In the genomic region with DNA sequence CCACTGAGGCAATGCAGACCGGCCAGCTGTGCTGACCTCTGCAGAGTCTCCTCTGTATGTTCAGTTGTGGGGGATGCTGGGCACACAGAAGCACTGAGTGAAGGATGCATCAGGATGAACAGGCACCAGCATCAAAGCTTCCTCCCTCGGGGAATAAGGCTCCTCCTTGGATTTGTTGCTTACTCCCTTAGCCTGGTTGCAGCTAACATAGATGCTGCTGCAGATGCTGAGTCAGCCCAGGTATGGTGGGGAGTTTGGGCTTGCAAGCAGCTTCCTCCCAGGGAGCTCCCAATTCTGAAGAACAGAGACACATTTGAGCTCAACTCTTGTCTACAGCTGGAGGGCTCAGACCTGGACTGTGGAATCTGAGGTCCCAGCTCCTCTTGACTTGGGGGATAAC, we compare ENCODE assay signal across 19 mouse cellular contexts.
DNase-seq lines count a peak whose midpoint lies in the region; ATAC-seq and TF ChIP-seq lines count a peak whose summit lies in the region.
"Had no signal": no experiment of that assay in that cellular context is flagged by ENCODE, and none has a peak within 500 bp of the region (broad histone marks: within the 10 kb centered on the region; RNA-seq: fewer than 3 reads in every experiment).

No protein-coding gene starts in this region.

- TF ChIP-seq CTCF in kidney, postnatal 0 days (IDR thresholded peaks at IDR 0.05; ENCODE audit: low read depth): no peak
- TF ChIP-seq CTCF in olfactory bulb, adult 2 months (IDR thresholded peaks at IDR 0.05; ENCODE audit: insufficient read depth, low read depth, low read length): no peak

- DNase-seq in hindbrain, embryonic 10.5 days (ENCODE audit: low spot score): no peak
- DNase-seq in kidney, postnatal 0 days (ENCODE audit: low spot score): no peak
- peak; percentile 61 for DNase-seq in midbrain, embryonic 11.5 days (ENCODE audit: low spot score, missing footprints)
- DNase-seq in gastrocnemius, adult 18-20 months (ENCODE audit: low spot score): no peak
- DNase-seq: adrenal gland, adult 2 months; adrenal gland, postnatal 25 days; cerebellum, adult 11 months; cerebellum, adult 8-10 months; cerebellum, postnatal 14 days; gastrocnemius, postnatal 10 days; heart, adult 2 months had no signal

- TF ChIP-seq POLR2A in olfactory bulb, adult 2 months (IDR thresholded peaks at IDR 0.05; ENCODE audit: insufficient read depth, low read depth, low read length): no peak

- H3K9me3 ChIP-seq in hindbrain, embryonic 10.5 days: no peaks in the 10 kb centered on the region
- no peaks in the 10 kb centered on the region for H3K9me3 ChIP-seq in hindbrain, embryonic 16.5 days (ENCODE audit: control insufficient read depth, low read length)
- H3K9me3 ChIP-seq in kidney, postnatal 0 days (replicated peaks; ENCODE audit: low read length): no peaks in the 10 kb centered on the region
- no peaks in the 10 kb centered on the region for H3K9me3 ChIP-seq in kidney, embryonic 15.5 days (replicated peaks)
- H3K9me3 ChIP-seq in midbrain, embryonic 11.5 days (ENCODE audit: control insufficient read depth, low read length): no peaks in the 10 kb centered on the region
- no peaks in the 10 kb centered on the region for H3K9me3 ChIP-seq in midbrain, embryonic 16.5 days (replicated peaks; ENCODE audit: control insufficient read depth, low read length, poor library complexity, severe bottlenecking)
- H3K9me3 ChIP-seq: embryonic facial prominence, embryonic 12.5 days; forebrain, embryonic 15.5 days; hindbrain, embryonic 13.5 days had no signal

- no peaks in the 10 kb centered on the region for H3K36me3 ChIP-seq in hindbrain, embryonic 10.5 days
- H3K36me3 ChIP-seq in hindbrain, embryonic 16.5 days (ENCODE audit: control insufficient read depth, insufficient read depth, low read length): no peaks in the 10 kb centered on the region
- no peaks in the 10 kb centered on the region for H3K36me3 ChIP-seq in kidney, postnatal 0 days (ENCODE audit: insufficient read depth, low read length)
- H3K36me3 ChIP-seq in kidney, embryonic 15.5 days: no peaks in the 10 kb centered on the region
- H3K36me3 ChIP-seq in midbrain, embryonic 11.5 days (ENCODE audit: control insufficient read depth, insufficient read depth, low read length): no peaks in the 10 kb centered on the region
- H3K36me3 ChIP-seq in midbrain, embryonic 16.5 days (ENCODE audit: control insufficient read depth, insufficient read depth, low read length): no peaks in the 10 kb centered on the region
- H3K36me3 ChIP-seq: embryonic facial prominence, embryonic 12.5 days; forebrain, embryonic 15.5 days; heart, embryonic 12.5 days; hindbrain, embryonic 13.5 days had no signal

- ATAC-seq in hindbrain, embryonic 16.5 days: no peak
- no peak for ATAC-seq in kidney, postnatal 0 days (replicated peaks; ENCODE audit: low FRiP score, low read depth)
- no peak for ATAC-seq in kidney, embryonic 15.5 days (replicated peaks; ENCODE audit: low FRiP score)
- ATAC-seq in midbrain, embryonic 11.5 days (ENCODE audit: low FRiP score): no peak
- no peak for ATAC-seq in midbrain, embryonic 16.5 days

- no peak overlapping the region for H3K4me2 ChIP-seq in hindbrain, embryonic 16.5 days (ENCODE audit: low read length)
- H3K4me2 ChIP-seq in kidney, postnatal 0 days (ENCODE audit: low read length): no peak overlapping the region
- H3K4me2 ChIP-seq in kidney, embryonic 15.5 days: no peak overlapping the region
- H3K4me2 ChIP-seq in midbrain, embryonic 11.5 days: no peak overlapping the region
- H3K4me2 ChIP-seq in midbrain, embryonic 16.5 days (ENCODE audit: low read length): no peak overlapping the region
- H3K4me2 ChIP-seq: embryonic facial prominence, embryonic 12.5 days; forebrain, embryonic 15.5 days; heart, embryonic 12.5 days; hindbrain, embryonic 13.5 days had no signal

- 76% methylated on average over 2 of the region's 2 CpGs for WGBS in hindbrain, embryonic 10.5 days
- 75% methylated on average over 2 of the region's 2 CpGs for WGBS in hindbrain, embryonic 16.5 days
- 66% methylated on average over 2 of the region's 2 CpGs for WGBS in kidney, postnatal 0 days
- 68% methylated on average over 2 of the region's 2 CpGs for WGBS in kidney, embryonic 15.5 days
- 75% methylated on average over 2 of the region's 2 CpGs for WGBS in midbrain, embryonic 11.5 days
- WGBS in midbrain, embryonic 16.5 days: 66% methylated on average over 2 of the region's 2 CpGs
- 71% methylated on average over 2 of the region's 2 CpGs for whole genome bisulfite sequencing in olfactory bulb, adult 2 months

- no peak overlapping the region for H3K9ac ChIP-seq in hindbrain, embryonic 16.5 days (ENCODE audit: low read depth, low read length)
- H3K9ac ChIP-seq in kidney, postnatal 0 days (ENCODE audit: low read depth, low read length): no peak overlapping the region
- no peak overlapping the region for H3K9ac ChIP-seq in kidney, embryonic 15.5 days
- no peak overlapping the region for H3K9ac ChIP-seq in midbrain, embryonic 11.5 days (ENCODE audit: low read length)
- H3K9ac ChIP-seq in midbrain, embryonic 16.5 days (ENCODE audit: low read depth, low read length): no peak overlapping the region
- H3K9ac ChIP-seq: embryonic facial prominence, embryonic 12.5 days; forebrain, embryonic 15.5 days; heart, embryonic 12.5 days; hindbrain, embryonic 13.5 days had no signal

- no peaks in the 10 kb centered on the region for H3K27me3 ChIP-seq in hindbrain, embryonic 10.5 days (ENCODE audit: insufficient read depth, poor library complexity, severe bottlenecking)
- no peaks in the 10 kb centered on the region for H3K27me3 ChIP-seq in hindbrain, embryonic 16.5 days (replicated peaks; ENCODE audit: control insufficient read depth, insufficient read depth, low read length)
- no peaks in the 10 kb centered on the region for H3K27me3 ChIP-seq in kidney, postnatal 0 days (ENCODE audit: insufficient read depth, low read length)
- H3K27me3 ChIP-seq in kidney, embryonic 15.5 days: no peaks in the 10 kb centered on the region
- H3K27me3 ChIP-seq in midbrain, embryonic 11.5 days (ENCODE audit: control insufficient read depth, insufficient read depth, low read length): no peaks in the 10 kb centered on the region
- no peaks in the 10 kb centered on the region for H3K27me3 ChIP-seq in midbrain, embryonic 16.5 days (ENCODE audit: control insufficient read depth, insufficient read depth, low read depth, low read length)
- H3K27me3 ChIP-seq: embryonic facial prominence, embryonic 12.5 days; forebrain, embryonic 15.5 days; heart, embryonic 12.5 days; hindbrain, embryonic 13.5 days had no signal

- 0 out of 2 replicates have a peak overlapping the region, but pooled peaks have one; percentile 17 for H3K27ac ChIP-seq in hindbrain, embryonic 10.5 days
- no peak overlapping the region for H3K27ac ChIP-seq in hindbrain, embryonic 16.5 days (ENCODE audit: low read depth, low read length)
- peak overlapping the region; percentile 42; the same call in 1 of the 2 replicates for H3K27ac ChIP-seq in kidney, postnatal 0 days
- no peak overlapping the region for H3K27ac ChIP-seq in kidney, embryonic 15.5 days
- no peak overlapping the region for H3K27ac ChIP-seq in midbrain, embryonic 11.5 days (ENCODE audit: low read depth, low read length)
- H3K27ac ChIP-seq in midbrain, embryonic 16.5 days (ENCODE audit: low read length): no peak overlapping the region
- peak overlapping the region; percentile 90 for H3K27ac ChIP-seq in olfactory bulb, adult 2 months (ENCODE audit: insufficient read depth, low read depth, low read length)
- H3K27ac ChIP-seq: embryonic facial prominence, embryonic 12.5 days; forebrain, embryonic 15.5 days; heart, adult 2 months; hindbrain, embryonic 13.5 days had no signal

- H3K4me3 ChIP-seq in hindbrain, embryonic 10.5 days: no peak overlapping the region
- no peak overlapping the region for H3K4me3 ChIP-seq in hindbrain, embryonic 16.5 days (ENCODE audit: low read length)
- H3K4me3 ChIP-seq in kidney, postnatal 0 days (replicated peaks; ENCODE audit: low read depth, low read length): no peak overlapping the region
- H3K4me3 ChIP-seq in kidney, embryonic 15.5 days (replicated peaks): no peak overlapping the region
- no peak overlapping the region for H3K4me3 ChIP-seq in midbrain, embryonic 11.5 days (ENCODE audit: low read depth, low read length)
- H3K4me3 ChIP-seq in midbrain, embryonic 16.5 days (ENCODE audit: low read depth, low read length): no peak overlapping the region
- H3K4me3 ChIP-seq in olfactory bulb, adult 2 months (ENCODE audit: insufficient read depth, low read depth, low read length): no peak overlapping the region
- H3K4me3 ChIP-seq: embryonic facial prominence, embryonic 12.5 days; forebrain, embryonic 15.5 days; heart, adult 2 months; heart, embryonic 12.5 days; hindbrain, embryonic 13.5 days had no signal

- H3K4me1 ChIP-seq in hindbrain, embryonic 10.5 days (replicated peaks): peaks cover 9% of the 10 kb centered on the region; the same call in 1 of the 2 replicates
- H3K4me1 ChIP-seq in hindbrain, embryonic 16.5 days (ENCODE audit: control insufficient read depth, insufficient read depth, low read depth, low read length): no peaks in the 10 kb centered on the region
- no peaks in the 10 kb centered on the region for H3K4me1 ChIP-seq in kidney, postnatal 0 days (replicated peaks; ENCODE audit: insufficient read depth, low read length)
- H3K4me1 ChIP-seq in kidney, embryonic 15.5 days: peaks cover 15% of the 10 kb centered on the region
- no peaks in the 10 kb centered on the region for H3K4me1 ChIP-seq in midbrain, embryonic 11.5 days (ENCODE audit: control insufficient read depth, insufficient read depth, low read length)
- H3K4me1 ChIP-seq in midbrain, embryonic 16.5 days (ENCODE audit: control insufficient read depth, insufficient read depth, low read length): peaks cover 5% of the 10 kb centered on the region; the same call in 1 of the 2 replicates
- peaks cover 27% of the 10 kb centered on the region for H3K4me1 ChIP-seq in olfactory bulb, adult 2 months (ENCODE audit: control insufficient read depth, insufficient read depth, low read length)
- H3K4me1 ChIP-seq: embryonic facial prominence, embryonic 12.5 days; heart, embryonic 12.5 days had no signal

Comparison
In these comparisons a context has a peak if more than half of its experiments do, and no peak if none do; other contexts are left out.
1. H3K27ac ChIP-seq: peak in hindbrain, embryonic 10.5 days (single experiment), kidney, postnatal 0 days (single experiment) and olfactory bulb, adult 2 months (single experiment); none in hindbrain, embryonic 16.5 days (single experiment), kidney, embryonic 15.5 days (single experiment), midbrain, embryonic 11.5 days (single experiment) and midbrain, embryonic 16.5 days (single experiment).